Mouse (Mus musculus) lung, postnatal 10 days (tissue): ENCODE measurements around the gene Ldlrap1.

Experiments
- DNase-seq: peaks from one replicate; pipeline ENCODE4 v3.0.0; 2021

Ldlrap1 gene

DNA sequence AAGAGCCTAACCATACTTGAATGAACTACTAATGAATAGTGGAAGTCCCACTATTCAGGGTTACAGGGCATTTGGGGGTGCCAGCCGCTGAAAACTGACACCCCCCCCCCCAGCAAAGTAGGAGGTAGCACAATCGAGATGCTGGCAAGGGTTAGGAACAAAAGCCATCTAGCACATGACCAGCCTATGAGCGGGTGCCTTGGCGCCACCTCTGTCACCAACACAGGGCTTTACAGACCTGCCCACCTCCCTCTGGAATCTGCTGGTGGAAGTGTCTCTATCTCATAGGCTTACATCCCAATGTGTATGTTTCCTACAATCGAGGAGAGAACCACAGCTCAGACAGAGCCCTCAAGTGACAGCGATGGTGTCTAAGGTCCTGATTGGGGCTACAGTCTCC, 17.0 kb downstream of the Ldlrap1 start:
- DNase-seq, result no peak

DNA sequence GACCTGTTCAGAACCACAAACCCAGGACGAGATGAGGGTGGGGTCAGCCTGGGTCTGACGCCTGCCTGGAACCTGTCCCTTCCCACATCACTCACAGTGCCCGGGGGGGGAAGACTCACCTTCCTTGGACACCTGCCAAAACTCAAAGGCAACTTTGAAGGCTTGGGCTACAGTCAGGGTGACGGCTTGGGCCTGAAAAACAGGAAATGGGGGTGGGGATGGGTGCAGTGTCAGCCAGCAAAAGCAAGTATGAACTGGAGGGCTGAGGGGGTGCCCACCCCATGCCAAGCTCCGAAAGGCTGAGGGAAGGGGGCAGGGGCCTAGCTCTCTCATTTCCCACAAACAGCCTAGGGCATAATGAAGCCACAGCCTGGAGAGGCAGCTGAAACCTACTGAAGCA, 17.6 kb downstream of the Ldlrap1 start:
- DNase-seq, result peak; percentile 35

DNA sequence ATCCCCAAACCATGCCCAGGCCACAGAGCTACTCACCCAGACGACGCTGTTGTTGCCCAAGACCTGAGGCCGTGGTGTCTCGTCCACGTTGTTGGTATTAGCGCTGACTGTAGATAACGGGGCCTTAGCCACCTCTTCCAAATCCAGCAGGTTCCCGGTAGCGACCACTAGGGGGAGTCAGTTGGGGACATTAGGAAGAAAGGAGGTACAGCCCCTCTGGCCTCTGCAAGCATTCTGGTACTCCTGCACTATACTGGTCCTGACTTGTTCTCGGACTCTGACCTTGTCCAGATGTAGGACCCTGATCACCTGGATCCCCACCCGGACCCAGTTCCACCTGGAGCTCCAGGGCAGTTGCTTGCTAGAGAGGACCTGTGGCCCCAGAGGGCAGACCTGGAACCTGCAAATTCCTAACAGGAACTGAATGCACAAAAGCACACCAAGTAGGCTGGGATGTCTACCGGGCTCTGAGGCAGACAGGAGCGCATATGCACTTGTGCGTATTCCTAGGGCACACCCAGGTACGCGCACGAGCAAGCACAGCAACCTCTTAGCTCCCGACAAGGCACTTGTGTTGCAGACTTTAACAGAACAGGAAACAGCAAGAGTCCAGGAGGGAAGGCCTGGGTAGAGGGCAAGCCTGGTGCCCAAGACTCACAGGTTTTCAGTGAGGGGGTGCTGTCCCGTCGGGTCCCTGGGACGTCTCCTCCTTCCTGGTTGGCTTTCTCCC, 18.4 kb downstream of the Ldlrap1 start:
- no peak for DNase-seq

DNA sequence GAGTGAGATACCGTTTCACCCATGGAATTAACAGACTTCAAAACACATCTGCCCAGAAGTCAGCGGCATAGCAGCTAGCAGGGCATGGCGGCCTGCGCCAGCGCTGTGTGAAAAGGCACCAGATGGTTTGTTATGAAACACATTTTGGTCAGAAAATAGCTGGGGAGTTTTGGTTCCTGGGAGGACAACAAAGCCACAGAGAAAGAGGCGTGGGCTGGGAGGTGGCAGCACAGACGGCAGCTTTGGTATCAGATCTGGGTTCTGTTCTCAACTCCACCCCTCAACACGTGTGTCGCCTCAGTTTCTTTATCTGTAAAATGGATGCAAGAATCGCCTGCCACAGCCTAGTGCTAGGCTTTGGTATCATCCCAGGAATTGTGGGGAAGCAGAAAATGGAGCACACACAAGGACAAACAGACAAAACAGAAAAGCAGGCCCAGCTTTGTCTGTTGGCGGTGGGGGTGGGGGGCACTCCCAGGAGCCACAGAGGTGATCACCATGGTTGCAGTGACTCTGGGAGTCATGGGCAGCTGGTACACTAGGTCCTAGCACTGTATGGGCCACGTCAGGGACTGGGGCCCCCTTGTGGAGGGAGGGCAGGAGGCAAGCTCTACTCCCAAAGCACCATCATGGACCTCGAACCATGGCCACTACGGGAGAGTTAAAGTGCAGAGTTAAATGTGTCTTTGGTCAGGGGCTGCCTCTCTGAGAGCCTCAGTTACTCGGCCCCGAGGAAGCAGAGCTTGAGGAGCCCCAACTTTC, 21.7 kb downstream of the Ldlrap1 start:
- DNase-seq, result peak; percentile 52

DNA sequence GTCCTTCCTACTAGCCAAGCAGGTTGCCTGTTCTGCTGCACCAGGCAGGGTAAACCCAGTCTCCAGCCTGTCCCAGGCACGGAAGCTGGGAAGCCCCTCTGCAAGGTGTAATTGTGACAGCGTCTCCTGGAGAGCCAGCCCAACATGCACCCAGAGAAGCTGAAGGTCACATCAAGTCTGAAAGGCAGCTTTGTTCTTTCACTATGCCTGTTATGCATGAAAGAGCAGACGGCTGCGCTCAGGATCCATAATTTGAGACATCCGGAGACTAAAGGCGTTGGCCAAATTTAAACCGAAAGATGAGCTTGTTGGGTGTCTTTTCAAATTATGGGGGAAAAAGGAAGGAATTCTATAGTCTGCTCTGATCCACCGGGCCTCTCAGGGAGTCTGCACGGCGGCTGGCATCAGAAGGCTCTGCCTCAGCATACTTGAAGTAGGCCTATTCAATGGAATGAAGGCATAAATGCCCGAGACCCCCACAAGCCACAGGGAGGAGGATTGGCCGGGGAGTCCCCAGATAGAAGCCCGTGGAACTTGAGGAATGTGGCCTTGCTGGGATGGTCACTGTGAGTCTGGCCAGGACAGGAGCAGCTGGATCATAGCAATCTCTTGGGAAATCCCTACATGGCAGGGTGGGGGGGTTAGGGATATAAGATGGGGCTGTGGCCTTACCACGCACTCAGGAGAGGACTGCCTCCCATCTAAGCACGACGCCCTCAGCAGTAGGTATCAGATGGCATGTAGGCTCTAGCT, 23.8 kb downstream of the Ldlrap1 start:
- no peak for DNase-seq

DNA sequence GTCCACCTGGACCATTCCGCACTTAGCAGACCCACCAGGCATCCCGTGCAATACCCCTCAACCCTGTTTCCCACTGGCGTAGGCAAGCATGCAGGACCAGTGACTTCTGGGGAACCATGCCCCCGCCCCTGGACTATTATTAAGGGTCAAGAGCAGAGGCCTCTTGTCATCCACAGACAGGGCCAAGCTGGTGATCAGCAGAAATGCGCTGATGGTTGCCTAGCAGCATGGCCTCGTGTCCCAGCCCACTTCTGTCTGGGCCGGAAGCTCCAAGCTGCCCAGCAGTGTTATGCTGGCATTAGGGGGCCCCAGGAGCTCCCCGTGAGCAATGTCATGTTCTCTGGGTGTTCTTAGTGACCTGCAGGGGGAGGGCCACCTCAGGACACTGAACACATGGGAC, 25.9 kb downstream of the Ldlrap1 start:
- DNase-seq, result no peak

DNA sequence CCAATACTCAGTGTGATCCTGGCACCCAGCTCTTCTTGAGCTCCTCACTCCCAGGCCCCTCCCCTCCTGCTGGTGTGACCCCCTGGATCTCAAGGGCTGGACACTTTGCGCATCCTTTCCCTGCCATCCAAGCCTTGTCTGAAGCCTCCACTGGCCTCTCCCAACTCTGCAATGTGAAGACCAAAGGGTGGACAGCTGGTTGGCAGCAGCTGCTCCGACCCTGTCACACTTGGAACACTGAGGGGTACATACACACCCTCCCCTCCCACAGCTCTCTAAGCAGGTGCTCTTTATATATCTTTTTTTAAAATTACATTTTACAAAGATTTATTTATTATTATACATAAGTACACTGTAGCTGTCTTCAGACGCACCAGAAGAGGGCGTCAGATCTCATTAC, 27.6 kb downstream of the Ldlrap1 start:
- DNase-seq, result no peak

DNA sequence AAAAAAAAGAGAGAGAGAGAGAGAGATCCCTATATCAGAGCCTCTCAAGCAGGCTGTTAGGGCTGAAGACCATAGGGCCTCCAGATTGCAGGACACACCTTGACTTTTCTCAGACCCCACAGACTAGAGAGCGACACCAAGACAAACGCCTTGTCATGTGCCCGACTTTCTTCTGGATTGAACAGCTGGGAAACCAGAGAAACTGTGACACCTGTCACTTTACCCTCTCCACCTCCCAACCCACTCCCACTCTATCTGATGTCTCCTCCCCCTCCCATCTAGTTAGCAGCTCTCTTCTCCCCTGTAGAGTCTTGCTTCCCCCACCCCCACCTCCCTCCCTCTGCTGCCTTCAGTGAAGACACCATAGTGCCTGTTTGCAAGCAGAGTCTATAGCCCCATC, 28.3 kb downstream of the Ldlrap1 start:
- DNase-seq, result no peak

DNA sequence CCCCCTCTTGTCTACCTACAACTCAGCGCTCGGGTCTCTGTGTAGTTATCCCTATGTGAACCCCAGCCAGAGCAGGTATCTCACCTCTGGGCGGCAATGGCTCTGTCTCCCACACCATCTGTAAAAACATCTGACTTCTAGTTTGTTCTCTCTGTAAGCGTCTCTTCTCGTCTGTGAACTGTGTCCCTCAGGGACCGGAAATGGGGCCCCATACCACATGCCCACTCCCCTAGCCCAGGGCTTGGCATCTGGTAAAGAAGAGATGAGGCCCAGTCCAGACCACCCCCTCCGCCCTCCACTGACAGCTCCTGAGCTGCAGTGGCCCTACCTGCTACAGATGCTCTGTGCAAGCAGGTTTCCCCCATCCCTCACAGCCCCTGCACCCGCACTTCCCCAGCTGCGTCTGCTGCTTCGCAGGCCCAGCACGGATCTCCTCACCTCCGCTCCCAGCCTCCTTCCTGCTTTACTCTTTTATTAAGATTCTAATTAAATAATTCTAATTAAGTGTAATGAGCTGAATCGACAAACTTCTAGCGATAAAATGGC, 30.4 kb downstream of the Ldlrap1 start:
- no peak for DNase-seq

DNA sequence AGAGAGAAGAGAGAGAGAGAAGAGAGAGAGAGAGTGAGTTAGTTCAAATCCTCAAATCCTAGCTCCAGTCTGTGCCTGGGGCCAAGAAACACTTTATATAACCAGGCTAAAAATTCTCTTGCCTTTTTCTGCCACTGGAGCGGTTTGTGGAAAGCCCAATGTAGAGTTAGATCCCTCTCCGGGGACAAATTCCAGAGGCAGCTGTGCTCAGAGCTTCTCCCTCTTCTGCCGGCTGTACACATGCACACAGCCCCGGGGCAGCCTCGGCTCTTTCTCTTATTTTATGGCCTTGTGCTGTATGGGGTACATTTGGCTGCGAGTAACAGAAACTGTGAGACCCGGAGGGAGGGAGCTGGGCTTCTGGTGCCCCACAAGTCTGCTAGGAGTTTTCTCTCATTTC, 31.7 kb downstream of the Ldlrap1 start:
- DNase-seq, result no peak

DNA sequence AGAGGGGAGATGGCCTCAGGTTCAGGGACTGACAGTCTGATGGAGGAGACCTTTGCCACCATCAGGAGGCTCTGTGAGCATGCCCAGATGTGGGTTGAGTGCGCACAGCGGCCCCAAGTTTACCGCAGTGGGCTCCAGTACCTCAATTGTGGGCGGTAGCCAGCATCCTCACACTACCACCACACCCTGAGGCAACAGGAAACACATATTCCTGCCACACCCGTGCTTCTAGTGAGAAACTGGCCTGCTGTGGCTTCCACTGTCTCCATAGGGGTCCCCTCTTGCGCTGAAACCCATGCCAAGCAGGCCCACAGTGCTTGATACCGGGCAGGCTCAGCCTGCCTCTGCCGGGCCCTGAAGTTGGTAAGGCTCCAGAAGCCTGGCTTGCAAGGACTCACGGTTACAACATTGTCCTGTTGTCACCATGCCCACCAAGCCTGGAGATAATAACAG, 33.2 kb downstream of the Ldlrap1 start:
- DNase-seq, result peak; percentile 73

DNA sequence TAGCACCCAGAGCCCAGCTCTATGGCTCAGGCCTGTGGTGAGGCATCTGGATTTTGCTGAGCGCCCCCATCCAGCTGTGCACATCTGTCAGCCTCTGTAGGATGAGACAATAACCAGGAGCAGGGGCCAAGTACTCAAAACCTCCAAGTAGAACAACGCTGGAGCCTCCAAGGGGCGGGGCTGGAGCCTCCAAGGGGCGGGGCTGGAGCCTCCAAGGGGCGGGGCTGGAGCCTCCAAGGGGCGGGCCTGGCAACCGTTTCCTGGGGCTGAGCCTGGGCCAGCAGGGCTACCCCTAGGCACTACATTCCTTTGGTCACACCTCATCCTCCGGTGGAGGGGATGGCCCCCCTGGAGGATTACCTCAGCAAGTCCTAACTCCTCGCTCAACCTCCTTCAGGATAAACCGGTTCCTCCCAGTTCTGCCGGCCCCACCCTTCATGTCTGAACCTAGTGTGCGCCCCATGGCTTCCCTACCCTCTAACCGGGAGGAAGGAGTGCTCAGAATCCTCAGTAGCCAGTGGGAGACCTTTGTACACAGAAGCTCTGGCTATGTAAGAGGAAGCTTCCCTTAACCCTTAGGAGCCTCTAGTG, 33.7 kb downstream of the Ldlrap1 start:
- peak; percentile 84 for DNase-seq

DNA sequence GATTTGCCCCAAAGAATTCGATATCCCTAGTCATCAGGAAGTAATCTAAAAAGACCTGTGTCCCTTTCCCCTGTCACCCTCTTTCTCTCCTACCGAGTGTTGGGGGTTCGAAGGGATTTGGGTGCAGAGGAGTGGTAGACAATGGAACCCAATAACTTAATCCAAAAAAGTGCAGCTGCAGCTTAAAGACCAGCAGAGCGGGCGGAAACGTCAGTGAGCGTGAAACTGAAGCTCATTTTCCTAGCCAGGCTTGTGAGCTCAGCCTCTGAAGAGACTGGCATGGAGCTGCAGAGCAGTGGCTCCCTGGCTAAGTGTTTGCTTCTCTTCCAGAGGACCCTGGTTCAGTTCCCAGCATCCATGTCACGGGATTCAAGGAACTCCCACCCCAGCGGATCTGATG, 34.5 kb downstream of the Ldlrap1 start:
- no peak for DNase-seq

DNA sequence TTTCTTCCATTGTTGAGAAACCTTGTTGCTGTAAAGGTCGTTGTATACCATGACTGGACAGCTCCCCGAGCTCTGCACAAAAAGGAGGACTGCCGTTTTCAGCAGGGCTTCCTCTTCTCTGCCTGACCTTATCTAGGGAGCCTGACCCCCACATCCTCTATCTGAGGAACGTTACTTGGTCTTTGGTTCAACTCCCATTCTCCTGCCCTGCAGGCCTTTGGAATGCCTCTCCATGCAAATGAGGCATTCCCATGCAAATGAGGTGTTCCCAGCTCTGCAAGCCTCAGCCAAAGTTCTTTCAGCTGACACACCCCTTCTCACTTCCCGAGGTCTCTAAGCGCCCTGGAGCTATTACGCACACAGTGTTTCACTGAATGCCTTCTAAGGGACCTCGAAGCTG, 37.7 kb downstream of the Ldlrap1 start:
- DNase-seq, result peak; percentile 53

DNA sequence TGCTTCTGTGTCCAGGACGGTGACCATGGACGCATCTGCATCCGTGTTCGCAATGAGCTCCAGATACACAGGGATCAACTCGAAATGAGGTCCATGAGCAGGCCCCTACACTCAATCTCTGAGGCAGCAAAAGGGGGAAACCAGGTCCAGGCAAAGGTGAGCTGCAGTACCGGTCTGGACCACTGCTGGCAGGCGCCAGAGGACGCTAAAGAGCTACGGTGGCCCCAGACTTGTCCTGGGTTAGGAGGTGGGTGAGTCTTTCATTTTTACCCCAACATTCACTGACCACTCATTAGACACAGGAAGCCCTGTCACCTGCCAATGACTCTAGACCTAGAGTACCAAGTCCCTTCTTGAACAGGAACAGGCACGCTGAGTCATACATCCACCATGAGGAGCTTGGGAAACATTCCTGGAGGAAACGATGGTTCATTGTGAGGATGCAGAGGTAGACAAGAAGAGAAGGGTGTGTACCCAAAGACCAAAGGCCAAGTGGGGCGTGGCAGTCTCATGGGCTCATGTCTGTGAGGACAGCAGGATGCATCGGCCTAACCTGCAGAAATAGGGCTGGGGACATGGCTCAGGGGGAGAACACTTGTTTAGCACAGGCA, 42.0 kb downstream of the Ldlrap1 start:
- DNase-seq, result no peak

DNA sequence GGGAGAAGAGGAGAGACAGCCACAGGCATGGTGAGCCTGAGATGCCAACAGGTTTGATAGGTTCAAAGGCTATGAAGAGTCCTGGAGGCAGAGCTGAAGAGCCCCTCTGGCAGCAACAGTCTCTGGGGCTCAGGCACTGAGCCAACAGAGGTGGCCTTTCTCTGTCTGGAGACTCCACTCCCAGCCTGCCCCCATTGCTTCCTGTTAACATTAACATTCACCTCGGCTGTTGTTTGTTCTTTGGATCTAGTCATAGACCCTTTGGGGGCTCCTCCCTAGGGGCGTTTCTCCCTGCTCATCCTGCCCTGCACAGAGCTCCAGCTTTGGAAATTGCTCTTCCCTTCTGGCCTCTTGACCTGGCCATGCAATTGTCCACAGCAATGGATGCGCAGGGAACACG, 42.9 kb downstream of the Ldlrap1 start:
- peak; percentile 77 for DNase-seq

DNA sequence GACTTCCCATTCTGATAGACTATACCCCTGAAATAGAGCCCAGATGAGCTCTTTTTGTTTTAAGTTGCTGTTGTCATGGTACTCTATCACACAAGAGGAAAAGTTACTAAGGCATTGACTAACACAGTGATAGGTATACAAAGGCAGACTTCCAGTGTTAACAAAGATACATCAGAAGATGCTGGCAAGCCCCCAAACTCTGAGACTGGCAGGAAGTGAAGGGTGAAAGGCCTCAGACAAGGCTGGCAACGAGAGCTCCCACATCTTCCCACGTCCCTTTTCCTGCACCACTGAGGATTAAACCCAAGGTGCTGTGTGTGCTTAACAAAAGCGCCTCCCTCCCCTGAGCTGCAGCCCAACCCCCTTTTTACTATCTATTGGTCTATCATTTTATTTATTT, 44.6 kb downstream of the Ldlrap1 start:
- peak; percentile 74 for DNase-seq

DNA sequence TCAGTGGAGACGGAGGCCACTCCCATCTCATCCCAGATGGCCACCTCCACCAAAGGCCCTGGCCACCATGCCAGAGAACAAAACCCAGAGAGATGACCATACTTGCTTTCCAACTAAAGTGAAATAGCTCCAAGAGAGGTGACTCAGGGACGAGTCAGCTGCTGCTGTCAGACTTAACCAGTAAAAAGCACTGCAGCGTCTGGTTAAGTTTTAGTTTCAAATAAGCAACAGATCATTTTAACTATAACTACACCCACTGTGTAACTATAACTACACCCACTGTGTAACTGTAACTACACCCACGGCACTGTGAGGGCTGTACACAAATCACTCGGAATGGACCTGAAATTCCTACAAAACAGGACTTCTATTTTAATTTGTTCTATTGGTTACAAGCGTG, 46.7 kb downstream of the Ldlrap1 start:
- no peak for DNase-seq

DNA sequence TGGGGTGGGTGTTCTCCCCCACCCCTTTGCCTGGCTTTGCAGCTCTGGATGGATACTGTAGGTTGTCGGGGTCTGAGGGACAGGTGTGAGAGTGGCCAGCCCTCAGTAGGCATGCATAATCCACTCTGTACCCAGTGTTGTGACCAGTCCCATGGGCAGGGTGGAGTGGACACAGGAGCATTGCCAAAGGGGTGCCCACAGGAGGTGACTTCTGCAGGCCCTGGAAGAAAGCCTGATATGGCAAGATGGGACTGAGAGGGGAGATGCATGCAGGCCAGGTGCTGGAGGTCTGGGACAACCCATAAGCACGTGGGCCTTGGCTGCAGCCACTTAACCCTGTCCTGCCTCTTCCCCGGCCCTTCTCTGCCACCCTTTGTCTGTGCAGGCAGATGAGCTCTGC, 47.5 kb downstream of the Ldlrap1 start:
- no peak for DNase-seq

DNA sequence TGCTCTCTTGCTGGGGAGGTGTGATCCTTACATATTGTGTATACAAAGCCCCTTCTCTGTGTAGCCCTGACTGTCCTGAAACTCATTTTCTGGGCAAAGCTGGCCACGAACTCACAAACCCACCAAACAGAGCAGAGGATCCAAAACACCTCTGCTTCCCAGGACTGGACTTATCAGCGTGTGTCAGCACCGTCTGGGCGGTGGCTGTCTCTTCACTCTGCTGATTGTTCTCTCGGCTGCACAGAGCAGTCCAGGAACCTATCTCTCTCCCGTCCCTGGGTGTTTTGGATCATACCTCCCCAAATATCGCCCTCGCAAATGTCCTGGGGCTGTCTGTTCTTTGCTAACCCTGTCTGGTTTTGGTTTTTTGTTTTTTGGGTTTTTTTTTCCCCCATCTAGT, 48.3 kb downstream of the Ldlrap1 start:
- DNase-seq, result no peak

DNA sequence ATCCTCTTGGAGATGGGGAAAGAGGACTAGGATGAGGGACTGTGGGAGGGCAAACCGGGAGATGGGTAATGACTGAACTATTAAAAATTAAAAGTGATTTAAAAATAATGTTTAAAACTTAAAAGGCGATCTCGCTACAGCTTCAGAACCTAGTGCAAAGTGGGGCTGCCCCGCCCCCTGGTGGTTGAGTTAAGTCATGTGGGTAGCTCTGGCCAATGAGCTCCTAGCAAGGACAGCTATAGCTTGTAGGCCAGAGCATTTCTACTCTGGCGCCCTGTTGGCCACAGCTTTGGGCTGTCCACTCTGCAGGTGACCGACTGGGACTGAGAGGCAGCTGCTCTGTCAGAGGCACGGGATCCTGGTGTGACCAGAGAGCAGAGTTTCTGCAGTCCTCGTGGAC, 53.9 kb downstream of the Ldlrap1 start:
- peak; percentile 91 for DNase-seq

DNA sequence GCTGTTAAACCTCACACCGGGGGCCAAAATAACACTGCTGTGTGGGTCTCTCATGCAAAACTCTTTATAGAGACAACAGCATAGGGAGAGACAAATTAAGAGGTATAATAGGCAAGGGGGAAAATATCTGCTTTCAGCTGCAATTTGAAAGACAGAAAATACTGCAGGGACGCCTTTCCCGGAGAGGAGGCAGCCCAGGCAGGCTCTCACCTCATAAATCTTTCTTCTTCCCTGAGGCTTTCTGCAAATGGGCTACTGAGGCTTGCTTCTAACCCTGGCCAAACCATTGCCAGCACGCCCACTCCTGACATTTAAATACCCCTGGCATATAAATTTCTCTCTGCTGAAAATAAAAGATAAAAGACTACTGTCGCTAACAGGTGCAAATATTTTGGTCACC, 62.5 kb downstream of the Ldlrap1 start:
- no peak for DNase-seq

DNA sequence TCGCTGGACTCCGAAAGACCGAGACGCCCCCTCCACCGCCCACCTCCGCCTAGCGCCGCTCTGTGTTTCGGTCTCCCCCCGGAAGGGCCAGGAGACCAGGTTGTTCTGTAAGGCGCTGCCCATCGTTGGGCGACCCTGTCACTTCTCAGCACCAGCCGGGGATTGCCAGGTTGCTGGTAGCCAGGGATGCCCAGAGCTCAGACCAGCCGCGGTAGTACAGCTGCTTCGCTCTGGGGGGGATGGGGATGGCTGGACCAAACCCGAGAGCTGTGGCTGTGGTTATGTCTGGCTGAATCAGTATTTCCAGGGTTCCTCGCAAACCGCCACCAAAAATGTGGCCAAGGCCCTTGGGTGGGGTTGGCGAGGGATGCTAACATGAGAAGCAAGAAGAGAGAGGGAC, 63.2 kb downstream of the Ldlrap1 start:
- no peak for DNase-seq
